Mouse (Mus musculus) heart, embryonic 12.5 days (tissue): ENCODE measurements around the gene 4930469K13Rik. TPM values are rescaled to one million over a fixed set of nuclear protein-coding genes. Genes with fewer than 3 reads are reported as not detected.

Source experiments
- ATAC-seq: fragments of 200-750 bp; cut with Nextera tagmentation; 2 replicates; pipeline ENCODE4 v1.8.0; 2017; ENCODE audit warnings: moderate TSS enrichment, moderate library complexity; ENCODE audit not compliant: insufficient number of reproducible peaks, low FRiP score
- H3K27ac ChIP-seq: fragments of 300-500 bp; sonication (generic); 2 replicates; pipeline ENCODE4 v1.5.1; 2016; ENCODE audit warnings: mild to moderate bottlenecking, moderate library complexity; ENCODE audit not compliant: poor library complexity, severe bottlenecking
- H3K27me3 ChIP-seq: fragments of 300-500 bp; sonication (generic); replicated peaks from 2 replicates; pipeline ENCODE4 v1.6.1; 2016; ENCODE audit warnings: mild to moderate bottlenecking, moderate library complexity
- H3K36me3 ChIP-seq: fragments of 300-500 bp; sonication (generic); 2 replicates; pipeline ENCODE4 v1.6.1; 2016; ENCODE audit warnings: mild to moderate bottlenecking, moderate library complexity
- H3K4me1 ChIP-seq: fragments of 300-500 bp; sonication (generic); replicated peaks from 2 replicates; pipeline ENCODE4 v1.6.1; 2016; ENCODE audit warnings: mild to moderate bottlenecking
- H3K4me2 ChIP-seq: fragments of 300-500 bp; sonication (generic); 2 replicates; pipeline ENCODE4 v1.6.1; 2016; ENCODE audit warnings: mild to moderate bottlenecking, moderate library complexity
- H3K4me3 ChIP-seq: fragments of 300-500 bp; sonication (generic); 2 replicates; pipeline ENCODE4 v1.5.1; 2016; ENCODE audit warnings: mild to moderate bottlenecking
- H3K9ac ChIP-seq: fragments of 300-500 bp; sonication (generic); 2 replicates; pipeline ENCODE4 v1.6.1; 2016; ENCODE audit warnings: mild to moderate bottlenecking, moderate library complexity
- H3K9me3 ChIP-seq: fragments of 300-500 bp; sonication (generic); replicated peaks from 2 replicates; pipeline ENCODE4 v1.6.1; 2016; ENCODE audit warnings: mild to moderate bottlenecking, moderate library complexity
- WGBS: fragments of 180-500 bp; shearing (Covaris S2); methylation state at CpG from one replicate; pipeline ENCODE4 v1.1.7; 2016; 5-methylcytosine and 5-hydroxymethylcytosine counted together
- polyA plus RNA-seq: library from polyadenylated mRNA; unstranded; fragments of >200 nt; fragmentation: Nextera tagmentation; extraction: Ambion mirVana; gene quantifications from 2 replicates; pipeline ENCODE4 v1.2.1, GENCODE M21; 2016

4930469K13Rik gene
- polyA plus RNA-seq, 1 experiment from 2014 or later, result not detected

GRCm38 (mm10) chr11:34009316-34010087 is 88.9 kb downstream of the 4930469K13Rik start:
- H3K9ac ChIP-seq, result no peak overlapping the region
- no peaks in the 10 kb centered on the region; the same call in 1 of the 2 replicates for H3K27me3 ChIP-seq
- no peak for ATAC-seq
- WGBS, result 71% methylated on average over 12 of the region's 12 CpGs
- H3K4me1 ChIP-seq, result peaks cover 5% of the 10 kb centered on the region; the same call in 1 of the 2 replicates
- H3K27ac ChIP-seq, result no peak overlapping the region
- H3K9me3 ChIP-seq, result no peaks in the 10 kb centered on the region
- no peaks in the 10 kb centered on the region for H3K36me3 ChIP-seq
- H3K4me3 ChIP-seq, result no peak overlapping the region
- no peak overlapping the region for H3K4me2 ChIP-seq

- H3K9ac ChIP-seq, result no peak overlapping the region
- H3K4me2 ChIP-seq, result no peak overlapping the region
- no peak for ATAC-seq
Observed at GRCm38 (mm10) chr11:34008702-34009101, 89.7 kb downstream of the 4930469K13Rik start.

GRCm38 (mm10) chr11:34008214-34008613 is 90.1 kb downstream of the 4930469K13Rik start:
- Histone ChIP-seq H3K4me2 (no peak overlapping the region), H3K4me1 (peaks cover 5% of the 10 kb centered on the region; the same call in 1 of the 2 replicates), H3K9me3 (no peaks in the 10 kb centered on the region), H3K4me3 (no peak overlapping the region), H3K36me3 (no peaks in the 10 kb centered on the region), H3K27ac (no peak overlapping the region), H3K27me3 (no peaks in the 10 kb centered on the region; the same call in 1 of the 2 replicates), H3K9ac (no peak overlapping the region)
- no peak for ATAC-seq
- WGBS, result 66% methylated on average over 11 of the region's 11 CpGs

More at GRCm38 (mm10) chr11:34008702-34009101, 89.7 kb downstream of the 4930469K13Rik start:
- Histone ChIP-seq H3K9me3 (no peaks in the 10 kb centered on the region), H3K4me3 (no peak overlapping the region), H3K4me1 (peaks cover 5% of the 10 kb centered on the region; the same call in 1 of the 2 replicates), H3K27ac (no peak overlapping the region), H3K27me3 (no peaks in the 10 kb centered on the region; the same call in 1 of the 2 replicates), H3K36me3 (no peaks in the 10 kb centered on the region)
- WGBS, result 41% methylated on average over 9 of the region's 9 CpGs

- no peaks in the 10 kb centered on the region for H3K36me3 ChIP-seq
- H3K9ac ChIP-seq, result no peak overlapping the region
- H3K4me3 ChIP-seq, result no peak overlapping the region
- H3K27me3 ChIP-seq, result no peaks in the 10 kb centered on the region; the same call in 1 of the 2 replicates
- H3K4me2 ChIP-seq, result no peak overlapping the region
- no peaks in the 10 kb centered on the region for H3K9me3 ChIP-seq
- 57% methylated on average over 2 of the region's 2 CpGs for WGBS
- no peak overlapping the region for H3K27ac ChIP-seq
- H3K4me1 ChIP-seq, result peaks cover 5% of the 10 kb centered on the region; the same call in 1 of the 2 replicates
- no peak for ATAC-seq
Observed at GRCm38 (mm10) chr11:34007616-34008015, 90.7 kb downstream of the 4930469K13Rik start.

GRCm38 (mm10) chr11:34002593-34002965 is 95.8 kb downstream of the 4930469K13Rik start:
- Histone ChIP-seq H3K4me1 (no peaks in the 10 kb centered on the region), H3K27me3 (peaks cover 15% of the 10 kb centered on the region; the same call in 1 of the 2 replicates), H3K27ac (no peak overlapping the region), H3K9me3 (no peaks in the 10 kb centered on the region), H3K4me2 (no peak overlapping the region), H3K4me3 (no peak overlapping the region), H3K9ac (no peak overlapping the region), H3K36me3 (no peaks in the 10 kb centered on the region)
- no peak for ATAC-seq
- 65% methylated on average over 5 of the region's 5 CpGs for WGBS

GRCm38 (mm10) chr11:34001938-34002592 is 96.3 kb downstream of the 4930469K13Rik start:
- H3K9me3 ChIP-seq, result no peaks in the 10 kb centered on the region
- 6% methylated on average over 5 of the region's 5 CpGs for WGBS

GRCm38 (mm10) chr11:34000416-34000815 is 97.9 kb downstream of the 4930469K13Rik start:
- H3K9me3 ChIP-seq, result no peaks in the 10 kb centered on the region
- H3K27me3 ChIP-seq, result peaks cover 20% of the 10 kb centered on the region; the same call in 1 of the 2 replicates
- ATAC-seq, result no peak
- no peak overlapping the region for H3K9ac ChIP-seq
- H3K27ac ChIP-seq, result no peak overlapping the region
- H3K36me3 ChIP-seq, result no peaks in the 10 kb centered on the region
- no peak overlapping the region for H3K4me3 ChIP-seq
- 69% methylated on average over 3 of the region's 3 CpGs for whole genome bisulfite sequencing
- H3K4me2 ChIP-seq, result no peak overlapping the region
- H3K4me1 ChIP-seq, result no peaks in the 10 kb centered on the region

More at GRCm38 (mm10) chr11:34001938-34002592, 96.3 kb downstream of the 4930469K13Rik start:
- no peak overlapping the region for H3K27ac ChIP-seq
- H3K4me1 ChIP-seq, result no peaks in the 10 kb centered on the region
- H3K4me3 ChIP-seq, result no peak overlapping the region
- no peak for ATAC-seq
- H3K4me2 ChIP-seq, result no peak overlapping the region
- no peak overlapping the region for H3K9ac ChIP-seq
- H3K36me3 ChIP-seq, result no peaks in the 10 kb centered on the region
- peaks cover 16% of the 10 kb centered on the region; the same call in 1 of the 2 replicates for H3K27me3 ChIP-seq

GRCm38 (mm10) chr11:33998244-33998643 is 100.1 kb downstream of the 4930469K13Rik start:
- Histone ChIP-seq H3K4me2 (no peak overlapping the region), H3K27ac (no peak overlapping the region), H3K9me3 (no peaks in the 10 kb centered on the region), H3K27me3 (peaks cover 34% of the 10 kb centered on the region), H3K9ac (no peak overlapping the region), H3K36me3 (no peaks in the 10 kb centered on the region), H3K4me3 (no peak overlapping the region), H3K4me1 (no peaks in the 10 kb centered on the region)
- no peak for ATAC-seq
- 58% methylated on average over 10 of the region's 10 CpGs for WGBS

GRCm38 (mm10) chr11:33993496-33993895 is 104.9 kb downstream of the 4930469K13Rik start:
- Histone ChIP-seq H3K4me1 (peaks cover 19% of the 10 kb centered on the region), H3K4me2 (peak overlapping the region; percentile 47; the same call in 1 of the 2 replicates), H3K27ac (no peak overlapping the region), H3K9me3 (no peaks in the 10 kb centered on the region), H3K9ac (no peak overlapping the region), H3K4me3 (no peak overlapping the region), H3K27me3 (peaks cover 41% of the 10 kb centered on the region), H3K36me3 (no peaks in the 10 kb centered on the region)
- 49% methylated on average over 5 of the region's 5 CpGs for WGBS
- no peak for ATAC-seq

GRCm38 (mm10) chr11:33992938-33993337 is 105.4 kb downstream of the 4930469K13Rik start, which contains the start of gene Kcnip1:
Gene Kcnip1 (minus strand): TSS chr11:33993152.
- H3K4me2 ChIP-seq, result peak within 1 kb of the TSS; percentile 47
- peaks cover 19% of the 10 kb centered on the region for H3K4me1 ChIP-seq
- H3K9ac ChIP-seq, result no peak within 1 kb of the TSS
- no peak within 1 kb of the TSS for H3K27ac ChIP-seq
- peaks cover 37% of the 10 kb centered on the region for H3K27me3 ChIP-seq
- H3K4me3 ChIP-seq, result no peak within 1 kb of the TSS
- no peak for ATAC-seq
- WGBS, result 27% methylated on average over 12 of the region's 12 CpGs
- no peaks in the 10 kb centered on the region for H3K36me3 ChIP-seq
- H3K9me3 ChIP-seq, result no peaks in the 10 kb centered on the region

GRCm38 (mm10) chr11:33990002-33990401 is 108.4 kb downstream of the 4930469K13Rik start:
- 76% methylated on average over 5 of the region's 5 CpGs for WGBS
- Histone ChIP-seq H3K27ac (no peak overlapping the region), H3K27me3 (peaks cover 30% of the 10 kb centered on the region), H3K4me3 (no peak overlapping the region), H3K36me3 (no peaks in the 10 kb centered on the region), H3K4me2 (no peak overlapping the region), H3K4me1 (peaks cover 19% of the 10 kb centered on the region), H3K9ac (no peak overlapping the region), H3K9me3 (no peaks in the 10 kb centered on the region)
- no peak for ATAC-seq
